Mouse (Mus musculus): ENCODE measurements at regions not wholly inside any gene's neighbourhood (a gene's known extent, or its start where the extent isn't known, plus 50 kb on each side); places are given as distances from the start of the nearest gene placed in this dataset.

GRCm38 (mm10) chr15:86937364-86937763 is 606.7 kb upstream of the Fam19a5 start:
- no peak for TF ChIP-seq FLI1 (IDR thresholded peaks at IDR 0.05; ENCODE audit: low read length)
- no peak for TF ChIP-seq GATA1 (IDR thresholded peaks at IDR 0.05; ENCODE audit: borderline replicate concordance, low read length)
